Mouse (Mus musculus): Measurements from ENCODE around the gene Ttc7b.

Ttc7b gene

DNA sequence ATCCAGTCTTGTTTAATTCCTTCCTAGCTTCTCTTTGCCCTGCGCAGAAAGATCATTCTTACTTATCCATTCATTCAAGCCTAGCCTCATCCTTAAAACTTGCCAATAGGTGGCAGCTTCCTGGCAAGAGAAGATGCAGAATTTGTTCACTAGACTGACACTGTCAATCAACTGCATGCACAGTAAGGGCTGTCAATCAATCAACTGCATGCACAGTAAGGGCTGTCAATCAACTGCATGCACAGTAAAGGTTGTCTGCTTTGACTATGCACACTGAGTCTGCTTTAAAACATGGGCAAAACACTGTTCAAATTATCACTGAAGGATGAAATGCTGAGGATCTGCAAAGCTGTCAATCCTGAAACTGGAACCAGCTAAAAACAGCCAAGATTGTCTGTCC is 37.6 kb downstream of the Ttc7b start:
- no peak for DNase-seq

- DNase-seq = no peak
Measured at GRCm38 (mm10) chr12:100482255-100482654, 38.4 kb downstream of the Ttc7b start.

- no peak for DNase-seq
Measured at GRCm38 (mm10) chr12:100481443-100482026, 39.1 kb downstream of the Ttc7b start.

DNA sequence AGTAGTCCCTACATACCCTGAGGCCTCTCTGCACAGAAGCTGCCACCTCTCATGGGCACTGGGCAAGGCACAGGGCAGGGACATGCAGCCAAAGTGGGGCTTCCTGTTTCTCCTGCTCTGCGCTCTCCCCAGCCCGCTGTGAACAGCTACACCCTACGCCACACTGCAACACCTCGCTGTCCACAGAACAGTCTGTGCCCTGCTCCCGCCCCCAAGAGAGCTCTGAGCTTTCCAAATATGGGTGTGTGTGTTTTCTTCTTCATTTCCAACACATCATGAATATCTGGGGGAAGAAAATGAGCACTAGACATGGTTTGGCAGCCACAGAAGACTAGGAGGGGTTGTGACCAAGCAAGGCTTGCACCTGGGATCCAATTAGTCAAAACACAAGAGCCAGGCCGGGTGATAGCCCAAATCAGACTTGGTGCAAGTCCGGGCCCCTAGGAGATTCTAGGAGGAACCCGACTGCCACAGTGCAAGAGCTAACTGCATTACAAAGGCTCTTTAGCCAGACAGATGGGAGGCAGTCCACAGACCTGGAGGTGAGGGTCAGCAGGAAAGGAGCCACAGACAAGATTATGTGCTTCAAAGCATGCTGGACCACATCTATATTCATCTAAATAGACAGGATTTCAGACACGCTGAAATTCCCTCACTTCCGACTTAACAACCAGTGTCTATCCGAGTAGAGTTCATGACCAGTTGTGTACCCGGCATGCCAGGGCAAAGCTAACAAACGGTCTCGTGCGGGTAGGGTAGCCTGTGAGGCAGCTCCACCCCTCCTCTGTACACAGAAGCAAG is 39.8 kb downstream of the Ttc7b start:
- DNase-seq = no peak

DNA sequence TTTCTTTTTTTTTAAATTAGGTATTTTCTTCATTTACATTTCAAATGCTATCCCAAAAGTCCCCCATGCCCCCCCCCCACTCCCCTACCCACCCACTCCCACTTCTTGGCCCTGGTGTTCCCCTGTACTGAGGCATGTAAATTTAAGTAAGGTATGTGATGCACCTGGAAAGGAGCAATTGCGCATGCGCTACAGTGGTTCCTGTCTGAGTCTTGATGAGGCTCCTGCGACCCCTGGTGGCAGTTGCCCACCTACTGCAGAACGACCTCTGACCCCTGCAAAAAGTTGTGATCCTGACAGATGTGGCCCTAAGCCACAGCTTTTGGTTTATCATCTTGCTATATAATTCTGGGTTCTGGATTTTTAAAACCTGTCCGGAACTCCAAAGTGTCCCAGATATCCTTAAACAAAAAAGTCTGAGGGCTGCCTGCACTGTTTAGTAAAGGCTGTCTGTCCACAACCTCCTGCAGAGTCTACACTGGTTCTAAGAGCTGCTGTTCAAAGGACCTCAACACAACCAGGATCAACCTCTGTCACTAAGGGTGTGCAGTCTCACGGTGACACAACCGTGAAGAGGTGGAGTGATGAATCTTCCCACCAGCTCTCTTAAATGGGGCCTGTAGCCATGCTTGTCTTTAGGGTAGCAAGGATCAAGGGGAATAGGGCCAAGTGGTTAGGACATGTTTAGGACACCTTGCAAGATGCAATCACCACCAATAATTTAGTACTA is 40.6 kb downstream of the Ttc7b start:
- DNase-seq = peak; percentile 72

GRCm38 (mm10) chr12:100479270-100479869 is 41.3 kb downstream of the Ttc7b start:
- DNase-seq = no peak

- no peak for DNase-seq
Measured at GRCm38 (mm10) chr12:100478615-100479014, 42.0 kb downstream of the Ttc7b start.

- no peak for DNase-seq
Measured at GRCm38 (mm10) chr12:100478151-100478550, 42.5 kb downstream of the Ttc7b start.

GRCm38 (mm10) chr12:100477474-100477873 is 43.2 kb downstream of the Ttc7b start:
- no peak for DNase-seq

DNA sequence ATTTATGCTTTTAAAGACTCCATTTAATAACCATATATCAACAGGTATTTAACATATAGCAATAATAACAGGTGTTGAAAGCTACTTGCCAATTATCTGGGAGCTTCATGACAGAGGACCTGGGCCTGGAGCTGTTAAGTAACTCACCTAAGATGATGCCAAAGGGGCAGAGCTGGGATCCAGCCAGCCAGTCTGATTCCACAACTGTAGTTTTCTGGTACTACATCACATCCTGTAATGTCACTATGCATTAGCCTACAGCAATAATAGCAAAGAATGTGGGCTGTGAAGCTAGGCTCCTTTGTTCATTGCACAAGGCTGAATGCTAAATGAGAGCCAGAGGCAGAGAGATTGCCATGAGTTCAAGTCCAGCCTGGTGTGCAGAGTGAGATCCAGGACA is 44.3 kb downstream of the Ttc7b start:
- DNase-seq = no peak

GRCm38 (mm10) chr12:100475489-100475888 is 45.1 kb downstream of the Ttc7b start:
- DNase-seq = no peak

DNA sequence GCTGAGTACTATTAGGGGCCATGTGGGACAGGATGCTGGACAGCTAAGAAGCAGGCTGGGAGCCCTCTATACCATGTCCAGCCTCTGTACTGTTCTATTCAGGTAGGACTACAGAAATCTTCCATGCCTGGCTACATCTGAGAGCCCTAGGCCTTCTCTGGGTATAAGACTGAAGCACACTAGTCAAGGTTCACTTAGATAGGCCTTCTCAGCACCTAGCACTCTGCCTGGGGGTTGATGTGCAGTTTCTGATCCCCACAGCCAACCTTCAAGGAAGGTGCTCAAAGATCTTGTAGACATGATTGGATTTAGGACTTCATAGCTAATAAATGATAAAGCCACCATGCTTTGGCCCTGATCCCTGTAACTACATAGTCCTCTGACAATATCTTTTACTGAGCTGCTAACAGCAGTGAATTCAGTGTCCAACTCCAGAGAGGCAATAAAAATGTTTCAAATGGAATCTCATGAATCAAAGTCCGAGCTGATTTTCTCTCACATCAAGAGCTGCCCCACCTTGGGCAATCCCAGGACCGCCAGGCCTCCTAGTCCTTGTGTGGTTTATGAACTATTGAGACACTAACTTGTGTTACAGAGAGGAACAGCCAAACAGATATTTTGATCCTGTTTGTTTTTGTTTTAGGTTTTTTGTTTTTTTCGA is 45.8 kb downstream of the Ttc7b start:
- no peak for DNase-seq

GRCm38 (mm10) chr12:100470295-100470694 is 50.3 kb downstream of the Ttc7b start:
- DNase-seq = peak; percentile 29

DNA sequence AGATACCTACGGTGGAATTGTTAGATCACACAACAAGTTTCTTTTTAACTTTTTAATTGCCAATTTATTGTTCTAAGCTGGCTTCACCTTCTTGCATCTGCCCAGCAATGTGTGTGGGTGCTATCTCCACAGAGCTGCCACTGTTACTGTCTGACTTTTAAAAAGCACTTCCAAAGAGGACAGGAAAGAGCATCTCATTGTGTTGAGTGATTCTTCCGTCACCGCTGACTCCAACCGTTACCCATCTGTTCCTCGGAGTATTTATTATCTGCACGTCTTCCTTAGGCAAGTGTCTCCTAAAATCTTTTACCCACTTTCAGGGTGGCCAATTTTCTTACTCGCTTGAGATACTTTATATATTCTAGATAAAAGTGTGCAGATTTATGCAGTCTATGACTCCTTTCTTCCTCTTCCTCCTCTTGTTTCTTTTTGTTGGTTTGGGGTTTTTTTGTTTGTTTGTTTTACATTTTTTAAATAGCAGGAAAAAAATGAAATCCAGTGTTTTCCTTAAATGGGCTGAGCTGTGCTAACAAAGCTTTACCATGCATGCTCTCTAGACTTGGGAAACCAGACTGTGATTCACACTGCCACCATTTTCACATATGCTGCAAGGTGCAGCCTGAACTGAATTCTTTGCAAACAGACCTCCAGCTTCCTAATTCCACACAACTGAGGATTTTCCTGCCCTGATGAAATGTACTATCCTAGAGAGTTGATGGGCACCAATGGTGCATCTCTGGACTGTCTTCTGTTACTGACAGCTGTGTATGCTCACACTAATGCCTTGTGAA is 50.9 kb downstream of the Ttc7b start:
- no peak for DNase-seq

- no peak for DNase-seq
Measured at GRCm38 (mm10) chr12:100465101-100465715, 55.4 kb downstream of the Ttc7b start.

DNA sequence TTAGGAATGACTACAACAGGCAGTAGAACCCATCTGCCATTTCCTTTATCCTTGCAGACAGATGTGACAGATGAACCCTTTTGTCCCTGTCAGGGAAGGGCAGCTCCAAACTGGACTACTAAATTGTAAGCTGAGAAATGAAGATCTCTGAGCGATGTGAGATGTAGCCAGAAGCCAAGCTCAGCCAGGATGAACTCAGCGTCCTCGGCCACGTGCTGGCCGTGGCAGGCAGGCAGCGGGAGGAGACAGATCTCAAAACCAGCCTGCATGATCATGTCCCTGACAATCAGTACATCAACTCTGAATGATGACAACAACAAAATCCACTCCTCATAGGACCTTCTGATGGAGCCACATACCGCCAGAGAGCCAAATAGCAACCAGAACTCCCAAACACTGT is 62.9 kb downstream of the Ttc7b start:
- no peak for DNase-seq

DNA sequence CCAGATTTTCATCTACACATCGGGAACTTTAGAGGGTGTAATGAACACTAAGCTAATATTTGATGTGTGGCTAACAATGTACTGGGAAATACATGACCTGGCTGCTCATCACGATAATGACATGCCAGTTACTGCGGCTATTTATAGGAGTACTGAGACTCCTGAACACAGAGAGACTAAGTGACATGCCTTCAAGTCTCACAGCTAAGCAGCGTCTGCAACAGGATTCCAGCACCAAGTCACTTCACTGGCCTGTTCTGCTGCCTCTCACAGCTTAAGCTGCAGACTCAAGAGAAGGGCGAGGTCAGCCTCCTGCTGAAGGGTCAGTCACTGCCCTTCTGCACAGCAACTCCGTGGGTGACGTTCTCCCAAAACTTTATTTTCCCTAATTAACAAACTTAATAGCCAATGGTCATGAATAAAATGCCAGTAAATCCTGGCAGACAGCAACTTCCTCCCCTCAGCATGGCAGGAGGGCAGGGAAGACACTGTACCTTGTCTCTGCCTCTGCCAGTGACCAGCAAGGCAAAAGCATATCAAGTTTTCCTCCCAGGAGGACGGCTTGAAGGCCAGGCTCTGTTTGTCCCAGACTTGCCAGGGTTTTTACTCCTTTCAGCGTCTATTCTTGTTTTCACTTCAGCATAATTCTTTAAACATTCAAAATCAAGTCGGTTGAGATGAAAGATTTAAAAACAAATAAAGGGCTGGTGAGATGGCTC is 64.2 kb downstream of the Ttc7b start:
- no peak for DNase-seq

DNA sequence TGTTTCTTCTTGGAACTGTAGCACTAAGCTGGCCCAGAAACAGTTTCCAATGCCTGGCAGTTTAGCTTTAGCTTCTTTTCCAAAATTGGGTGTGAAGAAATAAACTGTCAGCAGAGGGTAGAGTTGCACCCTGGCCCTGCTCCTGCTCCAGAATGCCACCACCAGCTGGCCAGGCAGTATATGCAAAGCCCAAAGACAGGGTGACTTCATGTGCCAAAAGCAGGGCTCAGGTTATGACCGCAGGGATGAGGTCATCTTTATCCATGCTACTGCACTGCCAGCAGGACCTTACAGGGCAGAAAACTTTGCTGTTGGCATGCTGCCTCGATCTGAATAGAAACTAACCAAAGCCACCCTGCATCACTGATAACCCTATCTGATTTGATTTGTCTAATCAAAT is 65.2 kb downstream of the Ttc7b start:
- no peak for DNase-seq

DNA sequence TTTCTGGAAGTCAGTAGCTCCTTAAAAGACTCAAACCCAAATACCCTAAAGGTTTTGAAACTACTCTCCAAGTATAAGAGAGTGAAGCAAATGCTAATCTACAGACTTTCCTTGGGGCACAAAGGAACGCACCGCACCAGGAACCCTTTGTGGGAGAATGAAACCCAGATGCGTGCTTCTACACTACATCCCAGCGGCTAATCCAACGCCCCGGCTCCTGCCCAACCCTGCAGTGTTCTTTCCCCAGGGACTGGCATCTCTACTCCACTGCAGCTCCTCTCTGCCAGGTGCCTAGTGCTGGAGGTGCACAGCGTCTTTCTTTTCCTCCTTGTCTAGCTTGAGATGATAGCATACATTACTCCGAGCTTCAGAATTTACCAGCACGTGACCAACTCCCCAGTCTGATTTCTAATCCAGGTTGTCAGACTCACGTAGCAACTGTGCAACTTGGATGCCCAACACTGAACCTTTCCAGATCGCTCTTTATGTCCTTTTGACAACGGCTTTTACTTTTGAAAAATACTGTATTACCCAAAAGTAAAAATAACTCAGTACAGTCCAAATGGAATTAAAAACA is 72.8 kb downstream of the Ttc7b start:
- DNase-seq = no peak

DNA sequence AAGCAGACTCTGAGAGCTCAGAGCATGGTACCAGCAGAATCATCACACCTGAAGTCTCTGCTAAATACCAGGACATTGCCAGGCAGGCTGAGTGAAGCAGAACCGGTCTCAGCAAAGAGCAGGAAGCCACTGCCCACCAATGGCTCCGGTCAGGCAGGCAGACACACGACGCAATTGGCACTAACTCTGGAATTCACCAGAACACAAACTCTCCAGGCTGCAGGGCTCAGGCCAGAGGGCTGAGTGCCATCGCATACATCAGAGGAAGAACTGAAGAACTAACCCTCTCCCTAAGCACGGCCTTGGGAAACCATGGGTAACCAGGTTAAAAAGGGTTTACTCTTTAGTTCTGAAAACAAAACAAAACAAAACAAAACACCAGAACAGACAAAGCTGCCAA is 73.5 kb downstream of the Ttc7b start:
- no peak for DNase-seq

DNA sequence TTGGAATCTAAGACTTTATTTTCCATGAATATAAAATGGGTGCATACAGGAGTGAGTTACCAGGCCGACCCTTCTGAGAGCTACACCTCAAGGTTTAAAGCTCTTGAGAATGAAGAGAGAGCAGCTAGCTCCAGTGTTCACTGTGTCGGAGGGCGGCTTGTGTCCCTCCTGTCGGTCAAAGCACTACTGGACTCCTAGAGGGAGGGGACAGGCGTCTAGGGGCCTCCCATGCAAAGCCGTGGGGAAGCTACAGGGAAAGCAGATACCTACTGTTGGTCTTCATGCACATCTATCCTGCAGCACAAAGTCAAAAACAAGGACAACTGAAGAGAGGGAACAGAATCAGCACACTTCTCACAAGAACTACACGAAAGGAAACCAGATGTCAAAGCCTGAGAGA is 74.9 kb downstream of the Ttc7b start:
- no peak for DNase-seq
